Mouse (Mus musculus) naive thymus-derived CD4-positive, alpha-beta T cell, adult 2 months (primary cell): Measurements from ENCODE around the gene Tmem206.

Experiments used
- DNase-seq: peaks from one replicate; pipeline ENCODE4 v3.0.0-alpha.2; 2011; ENCODE audit warnings: low read depth

Tmem206 gene

GRCm38 (mm10) chr1:191352786-191353488 lies 27.2 kb downstream of the Tmem206 start:
- peak; percentile 64 for DNase-seq

GRCm38 (mm10) chr1:191353836-191354235 lies 28.1 kb downstream of the Tmem206 start:
- DNase-seq = no peak

GRCm38 (mm10) chr1:191356936-191357335 lies 31.2 kb downstream of the Tmem206 start:
- DNase-seq = no peak

GRCm38 (mm10) chr1:191359478-191359877 lies 33.8 kb downstream of the Tmem206 start:
- DNase-seq = no peak

- DNase-seq = no peak
Measured at GRCm38 (mm10) chr1:191362412-191362811, 36.7 kb downstream of the Tmem206 start.

GRCm38 (mm10) chr1:191364477-191364876 lies 38.8 kb downstream of the Tmem206 start:
- peak; percentile 84 for DNase-seq

GRCm38 (mm10) chr1:191368193-191368592 lies 42.5 kb downstream of the Tmem206 start:
- no peak for DNase-seq

GRCm38 (mm10) chr1:191369140-191369539 lies 43.4 kb downstream of the Tmem206 start:
- DNase-seq = no peak

GRCm38 (mm10) chr1:191374993-191375643 lies 49.4 kb downstream of the Tmem206 start:
- DNase-seq = no peak

- no peak for DNase-seq
Measured at GRCm38 (mm10) chr1:191375644-191375998, 49.9 kb downstream of the Tmem206 start.

GRCm38 (mm10) chr1:191378080-191378479 lies 52.4 kb downstream of the Tmem206 start:
- no peak for DNase-seq

- DNase-seq = no peak
Measured at GRCm38 (mm10) chr1:191380843-191381242, 55.1 kb downstream of the Tmem206 start.

- no peak for DNase-seq
Measured at GRCm38 (mm10) chr1:191381955-191382736, 56.4 kb downstream of the Tmem206 start.

GRCm38 (mm10) chr1:191384786-191385430 lies 59.2 kb downstream of the Tmem206 start:
- peak; percentile 24 for DNase-seq

- DNase-seq = peak; percentile 87
Measured at GRCm38 (mm10) chr1:191391311-191391710, 65.6 kb downstream of the Tmem206 start.

- no peak for DNase-seq
Measured at GRCm38 (mm10) chr1:191393536-191393935, 67.8 kb downstream of the Tmem206 start.

GRCm38 (mm10) chr1:191394126-191394525 lies 68.4 kb downstream of the Tmem206 start:
- DNase-seq = peak; percentile 52

GRCm38 (mm10) chr1:191395200-191395599 lies 69.5 kb downstream of the Tmem206 start:
- no peak for DNase-seq

GRCm38 (mm10) chr1:191395871-191396433 lies 70.2 kb downstream of the Tmem206 start:
- DNase-seq = peak; percentile 77

- no peak for DNase-seq
Measured at GRCm38 (mm10) chr1:191396446-191396845, 70.7 kb downstream of the Tmem206 start.

GRCm38 (mm10) chr1:191396897-191397849 lies 71.5 kb downstream of the Tmem206 start:
- peak; percentile 99 for DNase-seq
